Mouse (Mus musculus) adipocyte (in vitro differentiated cells): ENCODE results near the gene Prkar1b.

Experiments used
- DNase-seq: peaks from one replicate; pipeline ENCODE4 v3.0.0-alpha.2; 2016; ENCODE audit warnings: low spot score

Gene Prkar1b

DNA sequence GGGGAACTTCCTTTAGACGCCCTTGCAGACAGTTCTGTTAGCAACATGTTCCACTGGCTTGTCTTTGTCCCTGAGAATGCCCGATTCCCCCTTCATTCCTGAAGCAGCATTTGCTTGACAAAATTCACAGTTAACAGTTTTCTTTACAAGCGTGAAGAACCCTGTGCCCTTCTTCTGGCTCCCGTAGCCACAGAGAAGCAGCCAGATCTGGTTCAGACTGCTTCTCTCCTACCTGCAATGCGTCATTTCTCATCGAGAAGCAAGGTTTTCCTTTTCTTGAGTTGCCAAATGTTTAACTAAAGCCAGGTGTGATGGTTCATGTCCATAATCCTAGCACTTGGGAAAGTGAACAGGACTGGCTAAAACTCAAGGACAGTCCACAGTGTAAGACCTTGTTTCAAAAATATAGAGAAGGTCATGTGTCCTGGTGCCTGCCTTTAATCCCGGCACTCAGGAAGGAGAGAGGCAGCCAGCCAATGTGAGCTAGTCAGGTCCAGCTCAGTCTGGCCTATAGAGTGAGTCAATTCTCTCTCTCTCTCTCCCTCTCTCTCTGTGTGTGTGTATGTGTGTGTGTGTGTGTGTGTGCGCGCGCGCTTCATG, 3.2 kb downstream of the Prkar1b start:
- DNase-seq: peak; percentile 30

DNA sequence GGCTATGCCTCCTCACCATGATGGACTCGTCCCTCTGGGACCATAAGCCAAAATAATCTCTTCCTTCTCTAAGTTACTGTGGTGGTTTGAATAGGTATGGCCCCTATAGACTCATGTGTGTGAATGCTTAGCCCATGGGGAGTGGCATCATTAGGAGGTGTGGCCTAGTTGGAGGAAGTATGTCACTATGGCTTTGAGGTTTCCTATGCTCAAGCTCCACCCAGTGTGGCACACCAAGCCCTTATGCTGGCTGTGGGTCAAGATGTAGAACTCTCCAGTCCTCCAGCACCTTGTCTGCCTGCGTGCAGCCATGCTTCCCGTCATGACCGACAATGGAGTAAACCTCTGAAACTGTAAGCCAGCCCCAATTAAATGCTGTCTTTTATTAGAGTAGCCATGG, 4.1 kb downstream of the Prkar1b start:
- DNase-seq: no peak

DNA sequence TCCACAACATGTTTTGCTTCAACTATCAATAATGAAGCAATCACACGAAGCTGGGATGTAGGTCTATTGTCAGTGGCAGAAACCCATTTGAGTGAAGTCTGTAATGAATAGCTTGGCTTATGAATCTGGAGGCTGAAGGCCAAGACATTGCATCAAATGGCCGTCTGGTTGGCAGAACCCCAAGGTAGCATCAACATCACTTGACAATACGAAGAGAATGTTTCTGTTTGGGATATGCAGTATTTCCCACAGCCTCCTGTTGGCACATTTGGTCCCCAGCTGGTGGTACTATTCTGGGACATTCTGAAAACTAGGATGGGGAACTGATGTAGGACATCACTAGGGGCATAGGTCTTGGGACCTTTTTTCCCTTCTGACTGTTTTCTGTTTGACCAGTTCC, 5.9 kb downstream of the Prkar1b start:
- peak; percentile 96 for DNase-seq

DNA sequence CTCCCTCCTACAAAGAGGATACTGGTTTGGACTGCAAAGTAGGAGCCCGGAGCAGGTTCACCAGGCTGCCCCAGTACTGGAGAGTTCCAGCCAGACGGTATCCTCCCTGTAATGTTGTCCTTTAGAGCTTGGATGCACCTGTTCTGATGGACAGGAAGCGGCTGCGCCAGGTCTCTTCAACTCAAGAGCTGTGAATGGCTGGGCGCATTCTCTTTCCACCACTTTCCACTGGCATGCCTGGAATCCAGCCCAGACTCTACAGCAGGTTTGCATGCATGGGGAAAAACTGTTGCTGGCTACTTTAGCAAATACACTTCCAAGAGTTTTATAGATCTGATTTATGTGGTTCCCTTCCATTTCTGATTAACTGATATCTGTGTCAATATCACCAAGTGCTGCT, 8.5 kb downstream of the Prkar1b start:
- no peak for DNase-seq

DNA sequence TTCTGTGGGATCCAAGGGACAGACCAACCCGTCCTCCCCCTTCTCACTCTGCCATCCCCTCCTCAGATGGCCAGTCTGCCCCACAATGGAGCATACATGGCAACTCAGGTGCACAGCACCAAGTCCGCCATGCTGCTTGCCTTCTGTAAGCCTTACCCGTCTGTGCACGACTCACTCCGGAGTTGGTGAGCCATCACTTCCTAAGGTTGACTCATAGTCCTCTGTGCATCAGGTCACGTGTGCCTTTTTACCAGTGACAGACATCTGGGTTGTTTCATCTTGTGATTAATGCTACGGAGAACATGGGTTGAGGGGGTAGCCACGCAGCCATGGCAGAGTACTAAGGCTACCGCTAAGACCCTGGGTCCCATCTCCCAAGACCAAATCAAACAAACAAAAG, 9.2 kb downstream of the Prkar1b start:
- DNase-seq: no peak

DNA sequence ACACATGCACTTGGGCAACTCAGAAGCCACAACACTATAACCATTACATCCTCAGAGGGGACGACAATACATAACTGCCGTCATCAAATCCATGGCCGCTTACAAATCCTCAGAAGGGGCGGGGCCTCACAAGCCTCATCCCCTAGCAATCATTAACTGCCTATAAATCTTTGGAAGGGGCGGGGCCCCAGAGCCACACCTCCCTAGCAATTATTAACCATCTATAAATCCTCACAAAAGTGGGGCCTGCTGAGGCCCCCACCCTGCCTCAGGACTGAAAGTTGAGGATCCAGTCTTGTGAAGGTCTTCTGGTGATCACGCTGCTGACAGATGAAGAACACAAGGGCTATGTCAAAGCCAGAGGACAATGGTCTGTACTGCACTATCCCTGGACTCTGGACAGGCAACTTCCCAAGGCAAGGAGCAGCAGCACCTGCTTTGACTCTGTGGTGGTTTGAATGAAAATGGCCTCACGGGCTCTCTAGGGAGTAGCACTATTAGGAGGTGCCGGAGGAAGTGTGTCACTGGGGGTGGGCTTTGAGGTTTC, 10.8 kb downstream of the Prkar1b start:
- no peak for DNase-seq

DNA sequence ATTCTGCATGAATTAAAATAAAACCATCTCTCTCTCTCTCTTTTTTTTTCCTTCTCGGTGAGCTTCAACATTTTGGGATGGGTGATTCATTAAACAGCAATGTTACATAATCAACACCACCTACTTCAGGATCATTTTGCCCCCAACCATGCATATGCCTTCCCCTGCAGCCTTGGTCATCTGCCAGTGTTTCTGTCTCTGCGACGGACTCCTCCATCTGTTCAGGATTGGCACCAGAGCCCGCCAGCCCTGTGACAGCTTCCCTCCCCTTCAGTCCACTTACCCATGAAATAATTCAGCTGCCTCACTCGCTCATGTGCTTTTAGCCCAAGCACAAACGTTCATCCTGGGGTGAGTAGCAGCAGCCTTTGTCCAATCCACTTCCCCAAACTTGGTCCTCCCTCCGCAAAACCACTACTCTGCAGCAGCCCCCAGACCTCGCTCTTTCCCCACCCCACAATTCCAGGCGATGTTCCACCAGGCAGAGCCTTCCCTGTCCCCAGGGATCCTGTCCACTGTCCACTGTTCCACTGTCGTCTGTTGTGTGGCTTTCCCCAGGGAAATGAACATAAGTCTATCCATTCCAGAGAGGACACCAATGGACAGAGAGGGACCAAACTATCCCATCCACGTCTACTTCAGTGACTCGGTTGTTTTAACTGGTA, 11.4 kb downstream of the Prkar1b start:
- peak; percentile 49 for DNase-seq

DNA sequence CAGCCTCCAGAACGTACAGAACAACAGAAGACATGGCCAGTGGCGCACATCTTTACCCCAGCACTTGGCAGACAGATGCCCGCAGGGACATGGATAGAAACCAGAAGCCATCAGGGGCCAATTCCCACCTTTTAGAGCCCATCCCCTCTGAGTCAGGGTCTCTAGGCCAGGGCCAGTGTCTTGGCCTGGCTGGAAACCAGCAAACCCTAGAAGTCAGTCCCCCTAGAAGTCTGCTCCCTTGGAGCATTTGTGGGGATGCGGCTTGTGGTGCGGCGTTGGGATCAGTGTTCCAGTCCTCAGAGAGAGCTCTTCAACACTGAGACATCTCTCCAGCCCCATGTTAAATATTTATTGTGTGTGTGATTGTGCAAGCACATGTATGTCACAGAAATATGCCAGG, 12.6 kb downstream of the Prkar1b start:
- no peak for DNase-seq

DNA sequence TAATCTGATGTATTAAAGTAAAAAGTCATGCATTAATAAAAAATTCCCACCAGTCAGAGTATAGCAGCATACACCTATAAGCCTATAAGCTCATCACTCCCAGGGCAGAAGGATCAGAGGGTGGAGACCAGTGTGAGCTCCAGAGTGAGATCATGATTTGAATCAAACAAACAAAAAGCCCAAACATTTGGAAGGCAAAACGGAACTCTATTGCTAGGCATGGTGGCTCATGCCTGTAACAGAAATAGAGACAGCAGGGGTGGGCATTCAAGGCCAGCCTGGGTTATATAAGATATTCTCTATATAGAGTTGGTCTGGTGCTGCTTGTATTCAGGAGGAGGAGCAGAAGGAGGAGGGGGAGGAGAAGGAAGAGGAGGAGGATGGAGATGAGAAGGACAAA, 13.5 kb downstream of the Prkar1b start:
- no peak for DNase-seq

DNA sequence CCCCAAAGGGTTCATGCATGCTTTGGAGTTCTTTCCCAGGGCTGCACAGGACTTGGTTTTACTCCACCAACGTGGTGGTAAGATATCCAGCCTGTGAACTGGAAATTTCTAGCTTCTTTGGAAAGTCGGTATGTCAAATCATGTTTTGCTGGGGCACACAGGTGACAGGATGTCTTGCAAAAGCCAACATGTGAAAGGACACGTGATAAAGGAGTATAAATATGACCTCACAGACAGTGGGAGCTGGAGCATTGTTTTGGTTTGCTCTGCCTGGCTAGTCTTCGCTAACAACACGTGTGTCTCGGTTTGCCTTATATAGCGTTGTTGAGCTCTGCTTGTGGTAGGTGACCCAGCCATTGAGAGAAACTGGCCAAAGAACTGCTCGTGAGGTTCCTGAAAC, 15.3 kb downstream of the Prkar1b start:
- DNase-seq: no peak

DNA sequence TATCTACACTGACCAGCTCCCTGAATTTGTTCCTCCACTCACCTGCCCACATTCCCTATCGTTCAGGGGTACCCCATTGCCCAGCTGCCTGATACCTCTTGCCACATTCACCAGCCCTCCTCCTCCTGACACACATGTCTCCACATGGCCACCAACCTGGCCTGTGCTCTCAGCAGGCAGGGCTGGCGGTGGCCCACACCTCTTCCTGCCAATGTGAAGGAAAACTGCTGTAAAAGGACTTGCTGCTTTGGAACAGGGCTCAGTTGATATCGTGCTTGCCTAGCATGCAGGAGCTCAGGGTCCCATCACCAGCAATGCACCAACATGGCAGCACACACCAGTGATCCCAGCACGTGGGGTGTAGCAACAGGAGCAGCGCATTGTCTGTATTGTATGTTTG, 19.4 kb downstream of the Prkar1b start:
- no peak for DNase-seq

DNA sequence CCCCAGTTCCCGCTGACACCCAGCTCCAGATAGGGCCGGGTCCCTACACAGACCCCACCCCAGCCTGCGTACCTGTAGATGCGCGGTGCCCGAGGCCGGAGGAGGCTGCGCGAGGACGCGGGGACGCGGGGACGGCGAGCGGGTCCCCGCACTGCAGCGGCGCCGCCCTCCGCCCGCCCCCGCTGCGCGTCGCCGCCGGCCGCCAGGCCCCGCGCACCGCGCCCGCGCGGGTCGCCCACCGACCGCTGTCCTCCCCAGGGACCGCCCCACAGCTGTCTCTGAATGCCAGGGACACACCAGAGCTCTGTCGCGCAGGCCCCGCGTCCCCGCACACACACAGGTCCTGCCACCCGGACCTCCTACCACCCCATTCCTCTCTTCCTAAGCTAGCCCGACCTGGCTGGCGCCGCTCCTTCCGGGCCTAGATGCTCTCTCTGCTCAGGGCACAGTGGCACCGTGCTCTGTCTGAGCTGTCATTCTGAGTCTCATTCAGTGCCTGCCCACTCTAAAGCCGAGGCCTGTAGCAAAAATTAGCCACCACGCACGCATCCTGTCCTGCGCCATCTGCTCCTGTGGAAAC, 20.1 kb downstream of the Prkar1b start:
- no peak for DNase-seq

DNA sequence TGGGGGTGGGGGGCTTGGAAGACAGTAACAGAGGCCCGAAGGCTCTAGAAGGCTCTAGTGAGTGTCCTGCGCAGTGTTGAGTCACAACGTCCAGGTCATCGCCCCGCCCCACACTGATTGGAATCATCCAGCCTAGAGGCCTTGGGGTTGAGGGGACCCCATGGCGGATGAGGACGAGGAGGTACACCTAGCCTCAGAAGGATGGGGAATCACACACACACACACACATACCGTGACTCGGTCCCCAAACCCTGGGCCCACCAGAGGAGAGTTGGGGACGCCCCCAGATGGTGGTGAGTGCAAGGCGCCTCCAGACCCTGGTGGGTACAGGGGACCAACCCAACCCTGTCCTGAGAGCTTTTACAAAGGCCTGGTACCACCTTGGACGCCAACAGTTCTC, 20.7 kb downstream of the Prkar1b start:
- DNase-seq: no peak

DNA sequence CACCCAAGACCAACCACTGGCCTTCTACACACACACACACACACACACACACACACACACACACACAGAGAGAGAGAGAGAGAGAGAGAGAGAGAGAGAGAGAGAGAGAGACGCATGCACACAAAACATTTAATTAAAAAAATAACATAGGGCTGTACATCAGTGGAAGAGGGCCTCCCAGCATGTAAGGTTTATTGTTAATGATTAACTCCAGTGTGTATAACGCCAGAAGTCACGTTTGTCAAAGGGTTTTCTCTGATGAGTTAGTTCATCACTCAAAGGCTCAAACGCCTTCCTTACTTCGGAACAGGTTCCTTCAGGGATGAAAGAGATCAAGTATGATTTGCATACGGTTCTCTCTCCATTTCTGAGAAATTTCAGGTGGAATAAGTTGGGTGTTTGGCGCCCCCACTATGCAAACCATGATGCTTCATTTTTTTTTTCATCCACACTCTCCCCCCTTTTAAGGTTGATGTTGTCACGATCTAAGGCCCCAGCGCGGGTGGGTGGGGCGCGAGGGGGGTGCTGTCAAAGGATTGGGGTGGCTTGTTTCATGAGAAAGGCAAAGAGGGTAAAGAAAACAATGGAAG, 21.2 kb downstream of the Prkar1b start:
- DNase-seq: no peak

DNA sequence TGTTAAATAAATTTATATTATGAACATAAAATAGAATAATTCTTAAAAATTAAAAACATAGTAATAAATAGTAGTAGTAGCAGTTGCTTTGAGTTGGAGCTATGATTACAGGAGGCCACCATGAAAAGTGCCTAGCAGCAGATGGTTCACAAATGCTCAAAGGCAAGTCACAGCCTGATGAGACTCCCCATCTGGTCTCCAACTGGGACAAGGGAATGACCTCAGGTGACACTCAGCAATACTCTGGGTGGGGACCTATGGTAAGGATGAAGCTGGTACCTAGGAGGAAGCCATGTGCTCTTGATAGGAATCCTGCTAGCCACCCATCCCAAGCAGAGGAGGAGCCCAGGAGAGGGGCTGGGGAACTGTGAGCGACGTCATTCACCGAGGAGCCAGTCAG, 24.1 kb downstream of the Prkar1b start:
- no peak for DNase-seq

DNA sequence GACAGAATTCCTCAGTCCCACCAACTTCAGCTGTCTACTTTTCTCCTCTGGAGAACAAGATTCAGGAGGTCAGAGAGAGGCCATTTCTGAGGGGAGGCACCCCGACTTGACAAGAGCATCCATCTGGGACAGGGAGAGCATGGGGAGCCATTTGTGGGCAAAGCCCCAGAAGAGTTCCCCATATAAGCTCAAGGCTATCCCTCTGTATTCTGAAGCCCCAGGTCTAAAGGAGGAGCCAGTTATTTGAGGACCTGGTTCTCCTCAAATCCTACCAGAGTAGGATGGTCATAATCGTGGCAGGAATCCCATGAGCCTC, 30.9 kb downstream of the Prkar1b start:
- DNase-seq: no peak

DNA sequence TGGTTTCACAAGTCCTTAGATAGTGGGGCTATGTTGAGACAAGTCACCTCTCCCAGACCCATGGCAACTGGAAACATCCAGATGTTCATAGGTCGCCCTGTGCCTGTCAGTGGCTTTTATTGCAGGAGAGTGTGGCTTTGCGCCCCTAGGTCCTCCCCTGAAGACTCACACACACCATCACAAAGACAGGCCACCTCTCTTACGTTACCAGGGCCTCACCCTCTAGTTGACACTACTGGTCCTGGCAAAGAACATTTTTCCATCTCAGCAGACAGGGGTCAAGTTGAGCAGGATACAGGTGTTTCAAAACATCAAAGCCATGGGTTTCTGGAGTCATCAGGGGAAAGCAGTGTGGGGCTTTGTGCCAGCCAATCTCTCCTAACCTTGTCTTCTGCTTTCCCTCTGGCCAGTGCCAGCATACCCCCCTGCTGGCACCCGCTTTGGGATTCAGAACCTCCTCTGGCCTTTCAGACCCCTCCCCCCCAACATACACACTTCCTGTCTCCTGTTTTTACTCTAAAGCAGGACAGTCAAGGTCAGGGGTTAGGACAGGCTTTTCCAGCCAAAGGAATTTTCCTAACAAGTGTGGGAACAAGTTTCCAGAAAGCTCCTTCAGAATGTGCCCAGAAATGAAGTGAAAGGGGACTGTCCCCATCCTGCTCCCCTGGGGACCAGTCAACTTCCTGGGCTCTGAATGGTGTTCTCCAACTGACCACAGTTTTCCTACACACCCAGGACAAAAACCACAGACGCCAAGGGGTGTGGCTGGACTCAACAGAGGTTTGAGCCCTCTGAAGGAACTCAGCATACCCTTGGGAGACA, 31.5 kb downstream of the Prkar1b start:
- peak; percentile 84 for DNase-seq

DNA sequence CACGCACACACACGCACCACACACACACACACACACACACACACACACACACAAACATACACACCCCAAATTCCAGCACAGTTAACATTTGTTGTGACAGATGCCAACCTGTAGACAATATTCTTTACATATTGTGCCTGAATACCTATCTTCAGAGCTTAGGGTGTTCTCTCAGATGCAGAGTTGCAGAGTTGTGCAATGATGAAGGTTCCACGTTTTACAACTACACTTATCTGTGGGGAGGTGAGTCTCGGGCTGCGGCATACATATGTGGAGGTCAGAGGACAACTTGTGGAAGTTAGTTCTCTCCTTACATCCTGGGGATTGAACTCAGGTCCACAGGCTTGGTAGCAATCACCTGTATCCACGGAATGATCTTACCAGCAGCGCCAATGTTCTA, 34.3 kb downstream of the Prkar1b start:
- no peak for DNase-seq

DNA sequence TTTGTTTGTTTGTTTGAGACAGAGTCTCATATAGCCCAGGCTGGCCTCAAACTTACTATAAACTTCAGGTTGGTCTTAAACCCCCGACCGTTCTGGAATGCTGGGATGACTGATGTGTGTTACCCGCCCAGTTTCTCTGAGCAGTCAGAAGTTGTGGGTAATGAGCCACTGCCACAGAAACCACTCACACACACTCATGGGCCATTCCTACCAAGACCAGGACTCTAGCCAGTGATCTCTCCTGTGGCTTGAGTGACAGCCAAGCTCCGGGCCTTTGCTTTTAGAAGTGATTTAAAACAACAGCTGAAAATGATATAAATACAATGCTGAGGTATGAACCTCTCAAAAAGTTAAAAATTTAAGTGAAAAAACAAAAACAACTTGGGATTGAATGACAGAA, 34.9 kb downstream of the Prkar1b start:
- DNase-seq: peak; percentile 73

DNA sequence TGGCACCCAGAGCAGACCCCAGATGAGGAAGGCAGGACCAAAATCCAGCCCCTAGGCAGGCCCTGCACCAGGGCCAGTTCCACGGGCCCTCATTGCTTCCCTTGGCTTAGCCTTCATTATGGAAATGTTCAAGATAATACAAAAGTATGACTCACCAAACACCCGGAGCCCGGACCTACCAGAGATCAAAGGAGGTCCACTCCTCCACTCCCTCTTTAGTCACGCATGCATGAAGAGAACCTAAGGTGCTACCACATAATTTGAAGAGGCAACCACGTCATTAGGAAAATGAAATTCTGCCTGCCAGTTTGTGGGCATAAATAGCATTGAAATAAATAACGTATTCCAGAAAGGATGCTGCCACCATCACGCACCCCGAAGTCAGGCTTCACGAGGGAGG, 37.4 kb downstream of the Prkar1b start:
- DNase-seq: no peak

DNA sequence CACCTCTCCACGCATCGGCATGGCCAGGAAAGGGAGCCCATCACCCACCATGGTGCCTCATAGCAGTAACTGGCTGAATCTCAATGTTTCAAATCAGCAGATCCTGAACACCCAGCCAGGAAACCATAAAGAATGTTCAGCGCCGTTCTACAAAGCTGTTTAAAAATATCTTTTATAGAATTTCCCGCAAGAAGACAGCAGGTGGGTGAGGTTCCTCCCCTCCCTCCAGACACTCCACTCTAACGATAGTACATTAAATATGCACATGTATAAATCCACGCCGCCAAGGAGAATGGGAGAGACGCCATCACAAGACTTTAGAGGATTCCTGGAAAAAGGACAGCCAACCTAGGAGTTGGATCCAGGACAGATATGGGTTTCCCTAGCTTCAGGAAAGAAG, 37.8 kb downstream of the Prkar1b start:
- DNase-seq: no peak

DNA sequence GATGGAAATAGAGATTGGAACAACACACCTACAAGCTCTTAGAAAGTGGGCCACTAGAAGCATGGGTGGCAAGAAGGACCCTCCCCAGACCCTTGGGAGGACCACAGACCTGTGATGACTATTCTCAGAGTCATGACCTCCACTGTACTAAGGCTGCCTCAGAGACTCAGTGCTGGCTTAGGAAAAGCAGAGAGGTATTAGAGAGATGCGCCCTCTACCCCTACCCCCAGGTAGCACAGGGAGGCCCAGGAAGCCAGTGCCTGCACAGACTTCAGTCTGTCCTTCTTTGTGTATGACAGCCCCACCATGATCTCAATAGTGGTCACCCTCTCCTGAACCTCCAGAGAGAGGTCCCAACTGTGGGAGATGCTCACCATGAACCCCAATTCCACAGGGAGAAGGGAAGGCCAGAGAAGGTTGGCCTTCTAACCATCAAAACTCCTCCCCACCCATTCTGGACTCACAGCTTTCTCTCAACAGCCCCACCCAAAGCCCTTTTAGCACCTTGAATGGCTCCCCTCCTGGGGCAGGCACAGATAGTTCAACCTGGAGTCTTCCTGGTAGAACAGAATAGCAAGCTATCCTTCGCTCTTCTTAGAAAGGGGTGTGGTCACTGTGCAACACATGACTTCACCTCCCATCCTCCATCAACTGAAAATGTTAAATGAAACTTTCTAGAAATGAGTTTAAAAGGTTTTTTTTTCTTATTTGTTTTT, 39.5 kb downstream of the Prkar1b start:
- no peak for DNase-seq
